Mouse (Mus musculus) large intestine, adult 2 months (tissue): ENCODE data around the gene Plin3. TPM values are rescaled to one million over a fixed set of nuclear protein-coding genes. Genes with fewer than 3 reads are reported as not detected.

Source experiments
- DNase-seq: peaks from one replicate; pipeline ENCODE4 v3.0.0-alpha.2; 2012; ENCODE audit warnings: low read depth, low spot score
- WGBS: fragments of 180-500 bp; shearing (Covaris S2); methylation state at CpG from one replicate; pipeline ENCODE4 v1.1.7; 2018; 5-methylcytosine and 5-hydroxymethylcytosine counted together
- polyA plus RNA-seq: library from polyadenylated mRNA; depleted of rRNA; stranded (reverse); fragments of >200 nt; gene quantifications from 2 replicates; pipeline ENCODE4 v1.2.3, GENCODE M21; 2012; rRNA removed

The Plin3 gene
- polyA plus RNA-seq, result 81.6 and 154 TPM in 2 replicates

GRCm38 (mm10) chr17:56292531-56293222 lies at the start of gene Plin3:
Gene Plin3 (minus strand): TSS chr17:56292873.
- 90% methylated on average over 4 of the region's 4 CpGs for WGBS
- no peak for DNase-seq

DNA sequence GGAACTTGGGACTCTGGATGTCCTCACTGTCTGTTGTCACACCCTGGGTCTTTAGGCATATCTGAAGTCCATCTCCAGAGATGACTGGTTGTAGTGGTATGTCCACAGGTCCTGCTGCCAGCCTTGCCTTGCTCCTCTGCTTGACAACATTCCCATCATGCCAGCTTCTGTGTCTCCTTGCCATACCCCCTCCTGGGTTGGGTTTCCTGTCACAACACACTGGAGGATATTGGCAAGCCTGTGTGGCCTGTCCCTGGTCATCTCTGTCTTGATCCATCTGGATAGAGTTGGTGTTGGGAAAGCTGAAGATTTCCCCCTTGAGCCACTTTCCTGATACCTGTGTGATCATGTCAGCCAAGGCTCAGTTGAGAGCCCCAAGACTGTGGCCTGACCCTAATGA lies 48.0 kb upstream of the Plin3 start:
- no peak for DNase-seq

DNA sequence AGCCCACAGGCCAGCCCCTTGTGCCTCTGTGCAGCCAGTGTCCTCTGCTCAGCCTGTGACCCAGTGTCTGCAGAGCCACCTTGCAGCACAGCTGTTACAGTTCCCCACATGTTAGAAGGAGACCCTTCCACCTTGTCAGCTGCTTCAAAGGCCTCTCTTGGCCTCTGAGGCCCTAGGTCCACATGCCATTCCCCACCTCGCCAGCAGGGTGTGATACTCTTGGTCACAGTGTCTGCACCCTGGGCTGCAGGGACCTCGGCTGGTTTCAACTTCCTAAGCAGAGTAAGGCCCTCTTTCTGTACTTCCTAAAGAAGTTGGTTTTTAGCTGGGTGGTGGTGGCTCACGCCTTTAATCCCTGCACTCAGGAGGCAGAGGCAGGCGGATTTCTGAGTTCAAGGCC lies 46.2 kb upstream of the Plin3 start:
- DNase-seq, result no peak
- 63% methylated on average over 4 of the region's 4 CpGs for WGBS

DNA sequence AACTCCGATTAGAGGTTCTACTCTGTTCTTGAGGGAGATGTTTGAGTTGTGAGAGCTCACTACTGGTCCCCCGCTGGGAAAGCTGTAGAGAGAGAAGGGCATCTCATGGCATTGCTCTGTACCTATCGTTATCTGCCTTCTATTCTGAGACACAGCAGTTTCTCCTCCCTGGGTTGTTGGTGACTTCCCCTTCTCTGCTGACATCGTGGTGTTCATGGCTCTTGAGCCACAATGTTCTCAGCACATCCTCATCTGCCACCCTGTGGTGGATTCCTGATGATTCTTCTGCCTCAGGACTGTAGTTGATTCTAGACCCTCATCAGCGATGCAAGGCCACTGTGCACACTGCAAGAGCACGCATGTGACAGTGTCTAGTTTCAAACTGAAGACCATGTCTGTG lies 45.1 kb upstream of the Plin3 start:
- WGBS, result 80% methylated on average over 6 of the region's 6 CpGs
- no peak for DNase-seq

DNA sequence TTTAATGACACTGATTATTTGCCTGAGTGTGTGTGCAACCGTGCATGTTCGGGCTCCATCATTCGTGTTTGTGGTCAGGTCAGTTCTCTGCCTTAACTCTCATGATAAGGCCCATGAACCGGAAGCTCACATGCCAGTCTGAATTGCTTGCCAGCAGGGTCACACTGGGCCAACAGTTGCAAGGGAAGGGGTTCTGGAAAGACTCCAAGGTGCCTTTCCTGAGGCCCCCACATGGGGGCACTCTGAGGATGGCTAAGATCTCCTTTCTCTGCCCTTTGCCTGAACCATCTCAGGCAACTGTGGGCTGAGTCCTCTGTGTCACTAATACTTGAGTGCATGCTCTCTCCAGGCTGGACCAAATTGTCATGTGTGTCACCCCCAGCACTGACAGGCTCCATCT lies 44.5 kb upstream of the Plin3 start:
- no peak for DNase-seq
- WGBS, result 17% methylated on average over 4 of the region's 4 CpGs

GRCm38 (mm10) chr17:56332987-56333386 lies 40.3 kb upstream of the Plin3 start:
- 63% methylated on average over 8 of the region's 8 CpGs for WGBS
- no peak for DNase-seq

- no peak for DNase-seq
These were observed 38.6 kb upstream of the Plin3 start for GRCm38 (mm10) chr17:56331256-56331655.

DNA sequence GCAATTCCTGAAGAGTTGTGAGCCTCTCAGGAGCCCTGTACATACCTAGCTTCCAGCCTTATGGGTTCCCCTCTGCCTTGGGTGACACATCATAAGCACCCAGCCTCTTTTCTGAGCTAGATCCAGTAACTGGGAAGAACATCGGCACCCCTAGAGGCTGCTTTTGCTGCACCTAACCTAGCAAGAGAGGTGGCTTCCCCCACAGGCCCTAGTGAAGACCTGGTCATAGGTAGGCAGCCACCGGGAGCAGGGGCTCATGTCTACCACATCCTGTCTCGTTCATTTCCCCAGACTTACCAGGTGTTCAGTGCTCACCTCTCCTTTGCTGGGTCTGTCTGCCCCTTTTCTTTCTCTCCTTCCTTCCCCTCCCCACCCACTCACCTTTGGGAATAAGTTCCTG lies 37.7 kb upstream of the Plin3 start:
- no peak for DNase-seq
- 55% methylated on average over 3 of the region's 3 CpGs for WGBS

DNA sequence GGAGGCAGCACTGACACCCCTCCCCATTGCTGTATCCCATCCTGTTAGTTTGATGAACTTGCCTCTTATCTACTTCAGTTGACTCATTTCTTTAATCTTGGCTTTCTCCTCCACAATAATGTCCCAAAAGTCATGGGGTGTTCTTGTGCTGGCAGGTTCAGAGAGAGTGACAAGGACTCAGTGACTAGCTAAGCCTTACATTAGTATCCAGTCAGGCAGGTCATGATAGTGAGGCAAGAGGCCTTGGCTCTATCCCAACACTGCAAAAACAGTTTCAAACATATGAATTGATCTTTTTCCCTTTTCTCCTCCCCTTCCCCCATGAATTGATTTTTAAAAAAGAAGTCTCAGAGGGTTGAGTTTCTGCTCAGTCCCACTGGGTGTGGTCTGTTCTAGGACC lies 36.6 kb upstream of the Plin3 start:
- no peak for DNase-seq

GRCm38 (mm10) chr17:56326153-56327147 lies 33.8 kb upstream of the Plin3 start:
- no peak for DNase-seq

DNA sequence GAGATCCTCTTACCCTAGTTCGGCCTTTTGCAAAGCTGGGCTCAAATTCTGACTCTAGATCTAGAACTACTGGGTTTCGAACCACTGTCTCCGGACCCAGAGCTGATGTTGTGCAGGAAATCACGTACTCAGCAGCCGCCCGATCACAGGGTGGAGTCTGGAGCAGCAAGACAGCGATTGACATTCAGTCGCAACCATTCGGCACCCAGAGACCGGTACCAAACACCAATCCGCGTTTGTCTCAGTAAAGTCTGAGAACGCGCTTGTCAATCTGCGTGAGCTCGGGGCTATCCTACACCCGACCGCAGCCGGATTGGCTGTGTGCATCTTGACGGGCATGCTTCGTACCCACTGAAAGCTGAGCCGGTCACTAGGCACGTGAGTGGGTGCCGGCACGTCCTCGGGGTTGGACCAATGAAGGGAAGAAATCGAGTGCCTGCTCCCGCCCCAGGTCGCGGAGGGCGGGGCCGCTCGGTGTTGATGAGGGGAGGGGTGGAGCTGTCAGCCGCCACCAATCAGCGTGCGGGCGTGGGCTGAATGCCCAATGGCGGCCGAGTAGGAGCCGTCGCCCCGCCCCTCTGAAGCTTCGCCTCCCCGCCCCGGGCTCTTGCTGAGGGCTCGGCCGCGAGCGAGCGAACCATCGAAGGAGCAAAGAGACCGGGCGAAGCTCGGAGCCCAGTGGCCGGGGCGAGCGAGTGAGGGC lies 32.9 kb upstream of the Plin3 start, which contains the start of gene Kdm4b:
Gene Kdm4b (plus strand): TSS at position 613 of the 703 bp plus-strand sequence.
- under 1% methylated on average over 57 of the region's 57 CpGs for WGBS
- peak; percentile 96 for DNase-seq

More at GRCm38 (mm10) chr17:56326153-56327147, 33.8 kb upstream of the Plin3 start:
- 1% methylated on average over 67 of the region's 67 CpGs for WGBS

GRCm38 (mm10) chr17:56324419-56324818 lies 31.7 kb upstream of the Plin3 start:
- 64% methylated on average over 3 of the region's 3 CpGs for WGBS

GRCm38 (mm10) chr17:56309191-56309945 lies 16.7 kb upstream of the Plin3 start:
- DNase-seq, result no peak
- 84% methylated on average over 15 of the region's 15 CpGs for WGBS

More at GRCm38 (mm10) chr17:56324419-56324818, 31.7 kb upstream of the Plin3 start:
- DNase-seq, result no peak

DNA sequence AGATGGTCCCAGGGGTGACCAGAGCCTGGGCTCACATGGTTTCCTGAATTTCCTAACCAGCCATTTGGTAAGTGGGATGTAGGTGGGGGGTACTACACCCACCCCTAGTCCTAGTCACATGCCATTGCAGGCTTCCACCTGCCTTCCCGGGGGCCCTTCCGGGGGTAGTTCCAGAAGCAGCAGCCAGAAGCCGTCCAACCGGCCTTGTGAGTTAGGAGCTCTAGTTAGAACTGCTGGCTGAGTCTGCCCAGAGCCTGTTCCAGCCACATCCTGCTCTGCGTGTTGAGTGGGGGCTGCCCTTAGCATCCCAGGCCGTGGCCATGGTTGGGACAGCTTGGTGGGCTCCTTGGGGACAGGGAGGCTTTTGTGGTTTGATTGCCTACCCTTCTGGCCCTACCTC lies 15.4 kb upstream of the Plin3 start:
- DNase-seq, result no peak
- 49% methylated on average over 6 of the region's 6 CpGs for WGBS

DNA sequence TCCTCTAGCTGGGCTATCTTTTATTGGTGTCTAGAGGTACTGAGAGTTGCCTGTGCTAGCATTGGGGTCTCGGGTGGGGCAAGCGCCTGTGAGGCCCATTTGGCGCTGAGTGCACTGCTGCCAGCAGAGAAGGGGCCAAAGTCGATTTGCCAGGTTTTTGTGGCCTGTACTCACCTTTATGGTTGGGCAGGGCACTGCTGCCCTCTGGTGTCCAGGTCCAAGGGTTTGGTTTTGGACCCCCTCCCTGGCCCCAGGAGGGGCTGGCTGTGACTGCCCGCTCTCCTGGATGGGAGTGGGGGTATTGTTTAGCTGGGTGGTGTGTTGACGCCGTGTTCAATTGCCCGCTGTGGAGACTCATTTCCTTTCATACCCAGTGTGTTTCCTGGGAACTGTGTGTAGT lies 13.2 kb upstream of the Plin3 start:
- DNase-seq, result no peak

DNA sequence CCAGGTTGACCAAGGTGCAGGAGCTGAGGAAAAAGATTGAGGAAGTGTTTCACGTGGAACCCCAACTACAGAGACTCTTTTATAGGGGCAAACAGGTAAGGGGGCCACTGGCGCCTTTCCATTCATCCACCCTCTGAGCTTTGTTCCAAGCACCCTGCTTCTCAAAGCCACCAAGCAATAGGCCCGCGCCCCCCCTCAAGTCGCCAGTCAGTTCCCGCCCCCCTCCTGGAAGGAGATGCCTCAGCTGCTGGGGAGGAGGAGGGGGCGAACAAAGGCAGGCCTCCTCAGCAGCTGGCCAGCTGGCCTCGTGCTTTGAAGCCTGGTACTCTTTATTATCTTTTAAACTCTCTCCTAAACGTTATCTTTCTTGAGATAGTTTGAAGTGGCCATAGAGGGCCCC lies 12.5 kb upstream of the Plin3 start:
- 30% methylated on average over 9 of the region's 9 CpGs for WGBS
- no peak for DNase-seq

More for the DNA sequence above, 13.2 kb upstream of the Plin3 start:
- 44% methylated on average over 8 of the region's 8 CpGs for WGBS

DNA sequence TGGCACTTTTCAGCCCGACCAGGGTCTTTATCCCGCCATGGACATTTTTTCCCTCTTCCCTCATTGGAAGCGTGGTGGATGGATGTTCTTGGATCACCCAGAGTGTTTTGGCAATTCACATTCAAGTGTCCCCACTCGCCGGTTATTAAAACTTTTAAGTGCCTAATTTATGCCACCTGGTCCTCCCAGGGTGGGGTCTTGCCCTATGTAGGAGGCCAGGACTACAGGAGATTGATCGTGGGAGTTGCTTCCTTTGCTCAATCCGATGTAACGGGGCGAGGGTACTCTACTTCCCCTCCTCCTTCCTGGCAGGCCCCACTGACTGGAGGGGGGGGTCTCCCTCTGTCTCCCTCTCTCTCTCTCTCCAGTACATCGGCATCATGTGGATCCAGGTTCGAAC lies 12.0 kb upstream of the Plin3 start:
- 12% methylated on average over 11 of the region's 11 CpGs for WGBS
- DNase-seq, result no peak

DNA sequence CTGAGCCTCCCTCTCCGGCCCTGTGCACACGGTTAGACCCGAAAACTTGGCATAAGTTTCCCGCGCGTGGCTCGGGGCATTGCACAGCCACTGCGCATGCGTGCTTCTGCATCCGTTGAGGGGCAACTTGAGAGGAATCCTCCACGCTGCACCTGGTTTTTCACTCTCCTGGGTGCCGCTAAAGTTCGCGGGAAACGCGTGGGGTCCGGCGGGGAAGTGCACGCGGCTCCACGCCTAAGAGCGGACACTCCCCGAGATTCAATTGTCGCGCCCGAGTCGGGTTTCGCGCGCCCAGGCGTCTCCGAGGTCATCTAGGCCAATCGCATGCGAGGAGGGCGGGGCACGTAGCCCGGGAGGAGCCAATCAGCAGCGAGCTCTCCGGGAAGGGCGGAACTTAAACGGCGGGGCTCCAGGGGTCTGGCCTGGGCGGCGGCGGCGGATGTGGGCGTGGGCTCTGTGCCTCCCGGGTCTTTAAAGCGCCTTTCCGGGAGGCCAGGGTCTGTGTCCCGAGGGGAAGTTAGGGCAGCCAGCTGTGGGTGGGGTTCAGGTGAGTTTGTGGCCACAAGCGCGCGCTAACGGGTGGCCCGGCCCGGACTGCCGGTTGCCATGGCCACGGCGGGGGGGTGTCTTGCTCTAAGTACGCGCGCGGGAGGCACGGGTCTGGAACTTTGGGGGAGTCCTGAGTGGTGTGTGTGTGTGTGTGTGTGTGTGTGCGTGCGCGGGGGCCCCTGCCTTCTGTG lies 11.3 kb upstream of the Plin3 start:
- DNase-seq, result peak; percentile 85
- under 1% methylated on average over 68 of the region's 68 CpGs for WGBS
